Mouse (Mus musculus) heart, adult 9 months (tissue): ENCODE measurements at regions not wholly inside any gene's neighbourhood (a gene's known extent, or its start where the extent isn't known, plus 50 kb on each side); places are given as distances from the start of the nearest gene placed in this dataset.
A peak's percentile ranks its signal among the peaks of the same experiment; 100 is the strongest.

Experiments used
- DNase-seq, 2 experiments: peaks; one replicate each; pipeline ENCODE4 v3.0.0; 2022; ENCODE audit warnings: low spot score in 2 of 2

- peak; percentile 36 to 46 for DNase-seq
These were observed 189.7 kb upstream of the 1810046K07Rik start for GRCm38 (mm10) chr9:51518376-51518775.

- no peak for DNase-seq
These were observed 194.8 kb upstream of the 1810046K07Rik start for GRCm38 (mm10) chr9:51523471-51523870.

DNA sequence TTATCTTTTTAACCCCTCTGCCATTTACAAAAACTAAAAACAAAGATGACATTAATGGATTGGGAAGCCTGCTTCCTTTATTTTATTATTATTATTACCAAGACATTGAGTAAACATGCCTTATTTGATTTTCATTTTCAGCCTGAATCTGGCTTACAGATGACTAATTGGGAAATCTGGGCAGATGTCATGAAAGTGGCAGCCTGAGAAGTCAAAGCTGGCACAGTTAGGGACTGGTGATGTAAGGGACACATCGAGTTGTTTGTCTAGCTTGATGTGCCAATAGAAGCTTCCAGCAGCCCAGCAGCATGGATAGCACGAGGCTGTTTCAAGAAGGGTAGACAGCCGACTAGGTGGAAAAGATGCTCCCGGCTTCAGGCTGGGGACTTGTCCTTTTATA is 197.2 kb upstream of the 1810046K07Rik start:
- DNase-seq: no peak

DNA sequence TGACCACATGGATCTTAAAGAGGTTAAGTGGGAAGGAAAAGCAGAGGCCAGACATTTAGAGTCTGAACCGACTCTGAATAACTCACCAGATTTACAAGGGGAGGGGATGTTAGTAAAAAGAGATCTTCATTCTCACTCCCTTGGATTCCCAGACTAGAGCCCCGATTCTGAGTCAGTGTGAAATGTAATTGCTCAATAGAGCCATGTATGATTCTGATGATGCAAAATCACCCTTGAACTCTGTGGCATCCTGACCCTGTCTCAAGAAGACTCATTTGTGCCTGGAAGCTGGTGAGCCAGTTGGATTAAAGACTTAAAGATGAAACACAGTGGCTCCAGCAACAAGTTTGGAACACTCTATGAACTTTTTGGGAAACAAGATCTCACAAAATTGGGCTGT is 210.2 kb upstream of the 1810046K07Rik start:
- no peak for DNase-seq

GRCm38 (mm10) chr9:51541940-51542339 is 213.2 kb upstream of the 1810046K07Rik start:
- DNase-seq: no peak

DNA sequence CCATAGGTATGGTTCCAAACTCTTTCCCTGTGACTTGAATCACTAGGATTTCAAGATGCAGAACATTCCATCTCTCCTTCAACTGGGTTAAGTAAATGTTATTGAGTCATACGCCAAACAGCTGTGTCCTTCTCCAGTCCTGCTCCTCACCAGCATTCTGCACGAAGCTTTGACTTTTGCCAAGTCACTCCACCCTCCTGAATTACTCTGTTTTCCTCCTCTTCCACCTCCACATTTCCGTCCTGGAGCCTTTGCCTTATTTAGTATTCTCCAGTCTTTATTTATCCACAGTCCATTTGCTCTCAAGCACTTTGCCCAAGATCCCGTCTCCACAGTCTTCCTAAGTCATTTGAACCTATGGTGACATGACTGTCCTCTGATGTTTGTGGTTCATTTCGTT is 193.1 kb upstream of the Arhgap20 start:
- peak; percentile 11 to 16 for DNase-seq

- no peak for DNase-seq
These were observed 183.5 kb upstream of the Arhgap20 start for GRCm38 (mm10) chr9:51581601-51582000.

DNA sequence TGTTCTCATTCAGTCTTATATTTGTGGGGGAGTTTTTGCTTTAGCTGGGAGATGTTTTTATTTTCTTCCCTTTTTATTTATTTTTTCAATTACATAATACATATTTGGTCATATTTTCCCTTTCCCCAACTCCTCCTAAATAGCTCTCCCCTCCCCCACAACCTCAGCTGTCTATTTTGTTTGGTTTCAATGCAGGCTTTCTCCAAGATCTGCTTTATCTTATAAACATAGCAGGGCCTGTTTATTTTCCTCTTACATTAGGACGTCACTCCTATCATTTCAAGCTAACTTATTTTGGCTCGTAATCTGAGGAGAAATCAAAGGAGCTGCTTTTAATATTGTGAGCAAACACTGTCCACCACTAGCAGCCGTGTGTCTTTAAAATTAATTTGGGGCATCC is 171.4 kb upstream of the Arhgap20 start:
- no peak for DNase-seq

- peak in 1 of 2 experiments; percentile 2 for DNase-seq
These were observed 166.4 kb upstream of the Arhgap20 start for GRCm38 (mm10) chr9:51598706-51599105.

DNA sequence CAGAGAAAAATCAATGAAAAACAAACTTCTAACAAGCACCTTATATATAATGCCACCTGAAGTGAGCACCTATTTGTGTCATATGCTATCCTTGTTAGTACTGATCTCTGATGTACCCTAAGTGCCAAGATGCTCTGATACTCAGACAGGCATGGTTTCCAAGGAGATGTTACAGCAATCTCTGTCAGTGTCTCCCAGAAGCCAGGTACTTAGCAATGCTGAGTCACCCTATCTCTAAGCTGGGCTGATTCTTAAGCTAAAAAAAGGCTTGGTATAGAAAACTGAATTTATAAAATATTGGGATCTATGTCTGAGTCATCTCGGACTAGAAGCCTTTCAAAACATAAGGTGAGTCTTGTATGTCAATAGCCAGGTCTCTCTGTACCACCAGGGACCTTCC is 157.0 kb upstream of the Arhgap20 start:
- no peak for DNase-seq

DNA sequence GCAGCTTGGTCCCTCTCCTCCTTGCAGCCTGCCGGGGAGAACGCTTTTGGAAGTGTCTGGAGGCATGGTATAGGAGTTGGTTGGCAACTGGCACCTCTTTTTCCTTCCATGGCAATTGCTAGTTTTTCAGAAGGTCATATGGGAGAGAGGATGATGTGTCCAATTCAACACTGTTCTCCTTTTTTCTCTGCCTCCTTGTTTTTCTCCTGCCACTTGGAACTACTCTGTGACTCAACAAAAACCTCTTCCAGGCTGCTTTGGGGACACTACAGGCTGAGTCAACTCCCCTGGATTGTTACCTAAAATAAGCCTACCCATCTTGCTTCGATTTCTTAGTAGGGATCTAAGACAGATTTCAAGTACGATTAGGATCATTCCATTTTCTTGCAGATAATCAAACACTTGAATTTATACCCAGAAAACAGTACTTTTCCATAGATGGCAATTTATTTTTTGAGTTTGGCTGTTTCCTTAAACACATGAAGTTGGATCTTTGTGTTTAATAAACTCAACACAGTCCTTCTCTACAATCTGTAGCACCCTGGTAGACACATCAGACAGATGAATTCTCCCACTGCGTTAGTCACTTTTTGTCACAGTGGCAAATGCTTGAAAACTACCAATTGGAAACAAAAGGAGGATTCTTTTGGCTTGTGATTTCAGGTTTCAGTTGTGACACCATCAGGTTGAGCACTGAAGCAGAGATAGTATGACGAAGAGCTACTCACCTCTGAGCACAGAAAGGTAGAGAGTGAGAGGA is 156.3 kb upstream of the Arhgap20 start:
- DNase-seq: no peak

- no peak for DNase-seq
These were observed 139.0 kb upstream of the Arhgap20 start for GRCm38 (mm10) chr9:51626156-51626555.

DNA sequence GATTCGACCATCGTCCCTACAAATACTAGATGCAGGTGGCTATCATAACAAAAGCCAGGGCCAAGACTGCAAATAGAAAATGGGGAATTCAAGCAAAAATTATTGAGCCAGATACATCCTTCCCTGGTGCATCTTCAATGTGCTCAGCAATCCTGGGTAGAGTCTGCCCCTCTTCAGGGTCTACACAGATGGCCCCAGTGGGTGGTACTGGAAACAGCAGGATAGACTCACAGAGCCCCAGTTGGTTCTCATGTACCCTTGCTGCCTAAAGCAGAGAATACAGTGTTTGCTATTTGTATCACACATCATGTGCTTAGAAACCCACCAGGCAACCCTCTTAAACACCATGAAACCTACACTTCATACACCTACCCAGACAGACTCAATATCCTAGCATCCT is 129.0 kb upstream of the Arhgap20 start:
- no peak for DNase-seq

GRCm38 (mm10) chr9:51636559-51637127 is 128.5 kb upstream of the Arhgap20 start:
- DNase-seq: no peak

DNA sequence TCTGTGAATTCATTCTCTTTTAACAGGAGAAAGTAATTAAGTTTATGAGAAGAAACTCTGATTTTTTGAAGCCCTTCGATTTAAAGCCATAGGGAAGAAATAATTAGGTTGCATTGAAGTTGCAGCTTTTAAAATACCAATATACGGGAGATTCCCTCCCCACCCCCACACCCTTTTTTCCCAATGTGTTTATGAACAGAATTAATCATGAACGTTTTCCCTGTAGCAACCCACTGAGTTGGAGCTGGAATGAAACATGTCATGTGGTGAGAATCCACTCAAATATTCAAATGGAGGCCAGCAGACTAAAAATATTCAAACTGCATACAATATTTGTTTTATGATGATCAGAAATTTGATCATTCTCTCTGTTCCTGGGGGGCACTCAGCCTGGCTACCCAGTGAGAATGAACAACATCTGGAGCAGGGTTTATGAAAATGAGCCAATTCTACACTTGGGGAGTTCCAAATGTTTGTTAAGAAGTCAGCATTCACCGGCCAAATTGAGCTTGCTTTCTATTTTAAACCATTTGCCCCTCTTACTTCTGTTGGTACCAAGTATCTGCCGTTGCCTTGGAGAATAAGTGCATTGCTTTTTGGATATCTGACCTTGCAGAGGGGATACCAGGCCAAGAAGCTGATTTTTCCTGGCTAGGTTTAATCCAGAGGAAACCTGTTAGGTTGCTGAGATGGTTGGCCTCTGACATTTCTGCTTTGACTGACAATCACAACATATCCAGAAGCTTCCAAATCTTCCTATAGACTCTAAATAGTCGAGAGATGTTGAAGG is 127.8 kb upstream of the Arhgap20 start:
- peak; percentile 43 to 61 for DNase-seq

- peak; percentile 27 to 49 for DNase-seq
These were observed 123.4 kb upstream of the Arhgap20 start for GRCm38 (mm10) chr9:51641706-51642105.

- no peak for DNase-seq
These were observed 119.7 kb upstream of the Arhgap20 start for GRCm38 (mm10) chr9:51645426-51645825.

- no peak for DNase-seq
These were observed 111.5 kb upstream of the Arhgap20 start for GRCm38 (mm10) chr9:51653376-51654292.

GRCm38 (mm10) chr9:51654645-51655044 is 110.5 kb upstream of the Arhgap20 start:
- DNase-seq: no peak

GRCm38 (mm10) chr9:51657796-51658195 is 107.3 kb upstream of the Arhgap20 start:
- DNase-seq: no peak
